Mouse (Mus musculus) gastrocnemius, postnatal 36 days (tissue): ENCODE data around the gene Ip6k3. TPM values are rescaled to one million over a fixed set of nuclear protein-coding genes. Genes with fewer than 3 reads are reported as not detected.

ENCODE experiments used
- DNase-seq, 2 experiments: peaks; one replicate each; pipeline ENCODE4 v3.0.0; 2022
- intact Hi-C: fragments of 180-260 bp; cut with DNase I; formaldehyde crosslinking; loops from one replicate; pipeline ENCODE4 v1.15.1; 2025
- total RNA-seq, 2 experiments: library from RNA; stranded (reverse); gene quantifications; 2 replicates each; pipeline ENCODE4 v1.2.3; 2021

Gene Ip6k3
- total RNA-seq, 2 experiments from 2014 or later, result 56.6 to 86.1 TPM

DNA sequence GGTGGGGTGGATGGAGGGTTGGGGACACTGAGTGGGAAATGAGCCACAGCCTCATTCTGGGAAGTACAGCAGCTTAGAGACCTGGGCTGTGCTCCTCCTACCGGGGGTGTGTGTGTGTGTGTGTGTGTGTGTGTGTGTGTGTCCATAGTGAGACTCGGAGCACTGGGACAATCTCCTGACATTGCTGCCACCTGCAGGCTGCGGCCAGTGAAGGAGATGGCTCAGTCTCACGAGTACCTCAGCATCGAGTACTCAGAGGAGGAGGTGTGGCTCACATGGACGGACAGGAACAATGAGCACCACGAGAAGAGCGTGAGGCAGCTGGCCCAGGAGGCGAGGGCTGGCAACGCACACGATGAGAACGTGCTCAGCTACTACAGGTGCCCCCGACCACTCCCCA lies 71.9 kb downstream of the Ip6k3 start:
- DNase-seq, result no peak
- intact Hi-C loops, result no loop called here

Other genes starting within 250 kb of the Ip6k3 start
- 1 to 10 TPM; 5.8 to 6.3 TPM for gene Phf1, start 234.7 kb downstream of the Ip6k3 start, total RNA-seq
- gene Cuta, start 228.2 kb downstream of the Ip6k3 start, total RNA-seq, result 10 to 100 TPM; 82.8 to 91.1 TPM
- 1 to 10 TPM; 3.4 to 3.5 TPM for gene Syngap1, start 226.5 kb downstream of the Ip6k3 start, total RNA-seq
- under 1 TPM in 1 of 2 experiments, not detected in 1; 0.94 TPM for gene Zbtb9, start 194.6 kb downstream of the Ip6k3 start, total RNA-seq
- 10 to 100 TPM; 20.9 to 21.4 TPM for gene Bak1, start 138.8 kb downstream of the Ip6k3 start, total RNA-seq
- 1 to 10 TPM; 1.8 to 2.2 TPM for gene Itpr3, start 110.5 kb downstream of the Ip6k3 start, total RNA-seq
- gene Uqcc2, start 33.9 kb downstream of the Ip6k3 start, total RNA-seq, result 100 to 1,000 TPM; 374 to 378 TPM
- 10 to 100 TPM; 17.8 to 20.4 TPM for gene Lemd2, start 36.7 kb upstream of the Ip6k3 start, total RNA-seq